Mouse (Mus musculus): ENCODE results near the gene Axin1. TPM values are rescaled to one million over a fixed set of nuclear protein-coding genes. Genes with fewer than 3 reads are reported as not detected.

Gene Axin1
- polyA plus RNA-seq, 1 experiment from 2014 or later = 12.9 TPM

- Histone ChIP-seq H3K27ac (ENCODE audit: low read length) (no peak overlapping the region), H3K9ac (replicated peaks; ENCODE audit: low read depth, low read length) (no peak overlapping the region), H3K4me3 (ENCODE audit: low read depth, low read length) (no peak overlapping the region), H3K9me3 (ENCODE audit: control insufficient read depth, low read depth, low read length) (no peaks in the 10 kb centered on the region), H3K36me3 (ENCODE audit: control insufficient read depth, insufficient read depth, low read length) (peaks cover 37% of the 10 kb centered on the region), H3K27me3 (ENCODE audit: control insufficient read depth, insufficient read depth, low read length) (no peaks in the 10 kb centered on the region), H3K4me1 (ENCODE audit: control insufficient read depth, insufficient read depth, low read length) (peaks cover 7% of the 10 kb centered on the region; the same call in 1 of the 2 replicates), H3K4me2 (replicated peaks; ENCODE audit: low read depth, low read length) (no peak overlapping the region)
- WGBS = 90% methylated on average over 10 of the region's 10 CpGs
- ATAC-seq (ENCODE audit: insufficient number of reproducible peaks, insufficient read depth, low FRiP score, low read depth) = no peak
Observed at GRCm38 (mm10) chr17:26125226-26125625, 13.3 kb upstream of the Axin1 start.

GRCm38 (mm10) chr17:26131062-26131732, 7.3 kb upstream of the Axin1 start:
- WGBS = 85% methylated on average over 18 of the region's 18 CpGs

GRCm38 (mm10) chr17:26131856-26132853, 6.3 kb upstream of the Axin1 start:
- H3K4me3 ChIP-seq (ENCODE audit: low read depth, low read length) = no peak overlapping the region
- WGBS = 91% methylated on average over 18 of the region's 18 CpGs
- no peak overlapping the region for H3K4me2 ChIP-seq (replicated peaks; ENCODE audit: low read depth, low read length)
- no peak overlapping the region for H3K9ac ChIP-seq (replicated peaks; ENCODE audit: low read depth, low read length)
- peaks cover 29% of the 10 kb centered on the region for H3K36me3 ChIP-seq (ENCODE audit: control insufficient read depth, insufficient read depth, low read length)
- H3K27ac ChIP-seq (ENCODE audit: low read length) = no peak overlapping the region
- H3K9me3 ChIP-seq (ENCODE audit: control insufficient read depth, low read depth, low read length) = no peaks in the 10 kb centered on the region
- H3K4me1 ChIP-seq (ENCODE audit: control insufficient read depth, insufficient read depth, low read length) = no peaks in the 10 kb centered on the region
- no peaks in the 10 kb centered on the region for H3K27me3 ChIP-seq (ENCODE audit: control insufficient read depth, insufficient read depth, low read length)
- ATAC-seq (ENCODE audit: insufficient number of reproducible peaks, insufficient read depth, low FRiP score, low read depth) = no peak

More at GRCm38 (mm10) chr17:26131062-26131732, 7.3 kb upstream of the Axin1 start:
- H3K9me3 ChIP-seq (ENCODE audit: control insufficient read depth, low read depth, low read length) = no peaks in the 10 kb centered on the region
- no peak overlapping the region for H3K4me2 ChIP-seq (replicated peaks; ENCODE audit: low read depth, low read length)
- H3K9ac ChIP-seq (replicated peaks; ENCODE audit: low read depth, low read length) = no peak overlapping the region
- no peaks in the 10 kb centered on the region for H3K27me3 ChIP-seq (ENCODE audit: control insufficient read depth, insufficient read depth, low read length)
- ATAC-seq (ENCODE audit: insufficient number of reproducible peaks, insufficient read depth, low FRiP score, low read depth) = no peak
- no peak overlapping the region for H3K4me3 ChIP-seq (ENCODE audit: low read depth, low read length)
- H3K27ac ChIP-seq (ENCODE audit: low read length) = no peak overlapping the region
- peaks cover 38% of the 10 kb centered on the region for H3K36me3 ChIP-seq (ENCODE audit: control insufficient read depth, insufficient read depth, low read length)
- H3K4me1 ChIP-seq (ENCODE audit: control insufficient read depth, insufficient read depth, low read length) = no peaks in the 10 kb centered on the region

GRCm38 (mm10) chr17:26137106-26137750, 1.3 kb upstream of the Axin1 start:
- Histone ChIP-seq H3K4me2 (replicated peaks; ENCODE audit: low read depth, low read length) (no peak overlapping the region), H3K4me1 (ENCODE audit: control insufficient read depth, insufficient read depth, low read length) (peaks cover 13% of the 10 kb centered on the region; the same call in 1 of the 2 replicates), H3K4me3 (ENCODE audit: low read depth, low read length) (no peak overlapping the region), H3K27me3 (ENCODE audit: control insufficient read depth, insufficient read depth, low read length) (no peaks in the 10 kb centered on the region), H3K27ac (ENCODE audit: low read length) (no peak overlapping the region), H3K9me3 (ENCODE audit: control insufficient read depth, low read depth, low read length) (no peaks in the 10 kb centered on the region), H3K36me3 (ENCODE audit: control insufficient read depth, insufficient read depth, low read length) (no peaks in the 10 kb centered on the region; the same call in 1 of the 2 replicates), H3K9ac (replicated peaks; ENCODE audit: low read depth, low read length) (no peak overlapping the region)
- no peak for ATAC-seq (ENCODE audit: insufficient number of reproducible peaks, insufficient read depth, low FRiP score, low read depth)
- WGBS = 86% methylated on average over 11 of the region's 11 CpGs

DNA sequence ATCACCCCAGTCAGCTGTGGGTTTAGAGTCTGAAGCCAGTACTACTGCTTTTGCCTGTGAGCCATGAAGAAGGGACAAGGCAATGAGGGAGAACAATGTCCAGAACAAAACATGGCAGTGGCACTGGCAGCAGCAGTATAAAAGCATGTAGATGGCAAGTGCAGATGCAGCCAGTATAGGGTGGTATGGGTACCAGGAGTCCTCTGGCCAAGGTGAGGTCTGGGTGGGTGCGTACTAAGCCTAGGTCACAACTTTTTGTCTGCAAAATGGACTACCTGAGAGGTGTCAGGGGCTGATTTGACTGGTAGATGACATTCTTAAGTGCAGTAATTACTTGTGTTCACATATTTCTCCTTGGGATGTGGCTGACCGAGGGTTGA, 747 bp upstream of the Axin1 start:
- Histone ChIP-seq H3K4me3 (ENCODE audit: low read depth, low read length) (peak overlapping the region; percentile 79; the same call in 1 of the 2 replicates), H3K27ac (ENCODE audit: low read length) (peak overlapping the region; percentile 52; the same call in 1 of the 2 replicates), H3K27me3 (ENCODE audit: control insufficient read depth, insufficient read depth, low read length) (no peaks in the 10 kb centered on the region), H3K36me3 (ENCODE audit: control insufficient read depth, insufficient read depth, low read length) (peaks cover 1% of the 10 kb centered on the region), H3K4me1 (ENCODE audit: control insufficient read depth, insufficient read depth, low read length) (peaks cover 13% of the 10 kb centered on the region; the same call in 1 of the 2 replicates), H3K4me2 (replicated peaks; ENCODE audit: low read depth, low read length) (peak overlapping the region; percentile 81), H3K9ac (replicated peaks; ENCODE audit: low read depth, low read length) (peak overlapping the region; percentile 31; the same call in 1 of the 2 replicates), H3K9me3 (ENCODE audit: control insufficient read depth, low read depth, low read length) (no peaks in the 10 kb centered on the region)
- ATAC-seq (ENCODE audit: insufficient number of reproducible peaks, insufficient read depth, low FRiP score, low read depth) = no peak
- 68% methylated on average over 2 of the region's 2 CpGs for WGBS

- H3K9ac ChIP-seq (replicated peaks; ENCODE audit: low read depth, low read length) = peak overlapping the region; percentile 97
- ATAC-seq (ENCODE audit: insufficient number of reproducible peaks, insufficient read depth, low FRiP score, low read depth) = peak; percentile 60
- peak overlapping the region; percentile 91 for H3K27ac ChIP-seq (ENCODE audit: low read length)
- peaks cover 12% of the 10 kb centered on the region for H3K36me3 ChIP-seq (ENCODE audit: control insufficient read depth, insufficient read depth, low read length)
- H3K9me3 ChIP-seq (ENCODE audit: control insufficient read depth, low read depth, low read length) = no peaks in the 10 kb centered on the region
- peaks cover 13% of the 10 kb centered on the region; the same call in 1 of the 2 replicates for H3K4me1 ChIP-seq (ENCODE audit: control insufficient read depth, insufficient read depth, low read length)
- under 1% methylated on average over 56 of the region's 58 CpGs for WGBS
- no peaks in the 10 kb centered on the region for H3K27me3 ChIP-seq (ENCODE audit: control insufficient read depth, insufficient read depth, low read length)
- H3K4me2 ChIP-seq (replicated peaks; ENCODE audit: low read depth, low read length) = peak overlapping the region; percentile 81
- peak overlapping the region; percentile 79 for H3K4me3 ChIP-seq (ENCODE audit: low read depth, low read length)
Observed at GRCm38 (mm10) chr17:26138901-26139381, 453 bp downstream of the Axin1 start.

- no peaks in the 10 kb centered on the region for H3K27me3 ChIP-seq (ENCODE audit: control insufficient read depth, insufficient read depth, low read length)
- H3K4me1 ChIP-seq (ENCODE audit: control insufficient read depth, insufficient read depth, low read length) = peaks cover 12% of the 10 kb centered on the region; the same call in 1 of the 2 replicates
- no peak overlapping the region for H3K4me3 ChIP-seq (ENCODE audit: low read depth, low read length)
- peaks cover 24% of the 10 kb centered on the region for H3K36me3 ChIP-seq (ENCODE audit: control insufficient read depth, insufficient read depth, low read length)
- no peak overlapping the region for H3K4me2 ChIP-seq (replicated peaks; ENCODE audit: low read depth, low read length)
- H3K27ac ChIP-seq (ENCODE audit: low read length) = no peak overlapping the region
- H3K9ac ChIP-seq (replicated peaks; ENCODE audit: low read depth, low read length) = no peak overlapping the region
- ATAC-seq (ENCODE audit: insufficient number of reproducible peaks, insufficient read depth, low FRiP score, low read depth) = no peak
- 86% methylated on average over 4 of the region's 4 CpGs for WGBS
- H3K9me3 ChIP-seq (ENCODE audit: control insufficient read depth, low read depth, low read length) = no peaks in the 10 kb centered on the region
Observed at GRCm38 (mm10) chr17:26142796-26143195, 4.3 kb downstream of the Axin1 start.

- H3K4me1 ChIP-seq (ENCODE audit: control insufficient read depth, insufficient read depth, low read length) = peaks cover 10% of the 10 kb centered on the region; the same call in 1 of the 2 replicates
- H3K4me2 ChIP-seq (replicated peaks; ENCODE audit: low read depth, low read length) = no peak overlapping the region
- no peaks in the 10 kb centered on the region for H3K9me3 ChIP-seq (ENCODE audit: control insufficient read depth, low read depth, low read length)
- H3K4me3 ChIP-seq (ENCODE audit: low read depth, low read length) = no peak overlapping the region
- no peak for ATAC-seq (ENCODE audit: insufficient number of reproducible peaks, insufficient read depth, low FRiP score, low read depth)
- no peak overlapping the region for H3K27ac ChIP-seq (ENCODE audit: low read length)
- H3K36me3 ChIP-seq (ENCODE audit: control insufficient read depth, insufficient read depth, low read length) = peaks cover 24% of the 10 kb centered on the region
- no peak overlapping the region for H3K9ac ChIP-seq (replicated peaks; ENCODE audit: low read depth, low read length)
- H3K27me3 ChIP-seq (ENCODE audit: control insufficient read depth, insufficient read depth, low read length) = no peaks in the 10 kb centered on the region
- 93% methylated on average over 5 of the region's 5 CpGs for whole genome bisulfite sequencing
Observed at GRCm38 (mm10) chr17:26143386-26143785, 4.9 kb downstream of the Axin1 start.
